Mouse (Mus musculus): ENCODE results near the gene Gle1. TPM values are rescaled to one million over a fixed set of nuclear protein-coding genes. Genes with fewer than 3 reads are reported as not detected.

Gle1 gene
- polyA plus RNA-seq, 1 experiment from 2014 or later, result 61.5 TPM

Small RNA genes within 50 kb of the gene (microRNA-seq; reads per million reads assigned to microRNA genes)
- 2.2 reads per million, percentile 14 among the genes with 10 or more reads in this experiment for gene Mir6997

Other genes with a start within 250 kb of the Gle1 start
- gene Gm13420, start 183.7 kb upstream of the Gle1 start, polyA plus RNA-seq (2014; fragmentation: Nextera tagmentation; extraction: Ambion mirVana), result not detected in 2 replicates
- not detected in 2 replicates for gene Gm13547, start 176.1 kb upstream of the Gle1 start, polyA plus RNA-seq (2014; fragmentation: Nextera tagmentation; extraction: Ambion mirVana)
- gene Coq4, start 147.9 kb upstream of the Gle1 start, polyA plus RNA-seq (2014; fragmentation: Nextera tagmentation; extraction: Ambion mirVana), result 37.6 and 38.3 TPM in 2 replicates
- gene Trub2, start 146.9 kb upstream of the Gle1 start, polyA plus RNA-seq (2014; fragmentation: Nextera tagmentation; extraction: Ambion mirVana), result 28.0 and 28.8 TPM in 2 replicates
- gene Slc27a4, start 132.8 kb upstream of the Gle1 start, polyA plus RNA-seq (2014; fragmentation: Nextera tagmentation; extraction: Ambion mirVana), result 36.1 and 40.0 TPM in 2 replicates
- gene Urm1, start 115.4 kb upstream of the Gle1 start, polyA plus RNA-seq (2014; fragmentation: Nextera tagmentation; extraction: Ambion mirVana), result 22.4 and 28.0 TPM in 2 replicates
- gene Cercam, start 66.3 kb upstream of the Gle1 start, polyA plus RNA-seq (2014; fragmentation: Nextera tagmentation; extraction: Ambion mirVana), result 10.9 and 13.2 TPM in 2 replicates
- gene Odf2, start 46.2 kb upstream of the Gle1 start, polyA plus RNA-seq (2014; fragmentation: Nextera tagmentation; extraction: Ambion mirVana), result 47.1 and 60.3 TPM in 2 replicates
- 312 and 331 TPM in 2 replicates for gene Sptan1, start 30.1 kb downstream of the Gle1 start, polyA plus RNA-seq (2014; fragmentation: Nextera tagmentation; extraction: Ambion mirVana)
- 62.9 and 80.2 TPM in 2 replicates for gene Wdr34, start 113.5 kb downstream of the Gle1 start, polyA plus RNA-seq (2014; fragmentation: Nextera tagmentation; extraction: Ambion mirVana)
- gene Set, start 122.0 kb downstream of the Gle1 start, polyA plus RNA-seq (2014; fragmentation: Nextera tagmentation; extraction: Ambion mirVana), result 376 and 427 TPM in 2 replicates
- gene Pkn3, start 142.3 kb downstream of the Gle1 start, polyA plus RNA-seq (2014; fragmentation: Nextera tagmentation; extraction: Ambion mirVana), result 1.1 and 1.9 TPM in 2 replicates
- 17.6 and 18.7 TPM in 2 replicates for gene Zdhhc12, start 158.2 kb downstream of the Gle1 start, polyA plus RNA-seq (2014; fragmentation: Nextera tagmentation; extraction: Ambion mirVana)
- gene Zer1, start 189.2 kb downstream of the Gle1 start, polyA plus RNA-seq (2014; fragmentation: Nextera tagmentation; extraction: Ambion mirVana), result 15.1 and 15.6 TPM in 2 replicates
- gene Tbc1d13, start 198.3 kb downstream of the Gle1 start, polyA plus RNA-seq (2014; fragmentation: Nextera tagmentation; extraction: Ambion mirVana), result 17.7 and 20.4 TPM in 2 replicates
- 23.2 and 28.1 TPM in 2 replicates for gene Endog, start 236.1 kb downstream of the Gle1 start, polyA plus RNA-seq (2014; fragmentation: Nextera tagmentation; extraction: Ambion mirVana)
- gene Spout1, start 243.0 kb downstream of the Gle1 start, polyA plus RNA-seq (2014; fragmentation: Nextera tagmentation; extraction: Ambion mirVana), result 52.8 and 54.8 TPM in 2 replicates